Mouse (Mus musculus): Measurements from ENCODE around the gene Col15a1.

GRCm38 (mm10) chr4:47244651-47245050 is 36.7 kb downstream of the Col15a1 start:
- TF ChIP-seq CTCF (IDR thresholded peaks at IDR 0.05; ENCODE audit: low read depth, low read length) (no peak), POLR2A (IDR thresholded peaks at IDR 0.05; ENCODE audit: insufficient read depth, low read length) (no peak)
